Mouse (Mus musculus) adrenal gland, adult 2 months (tissue): Measurements from ENCODE around the gene B3galnt2. TPM values are rescaled to one million over a fixed set of nuclear protein-coding genes. Genes with fewer than 3 reads are reported as not detected.
"Not testable (repeated sequence)": the region's sequence is repeated elsewhere in the genome, so short reads cannot be mapped to it uniquely, and the experiment has no call there.

Experiments
- DNase-seq: peaks from one replicate; pipeline ENCODE4 v3.0.0; 2021
- long read RNA-seq: library from polyadenylated mRNA; stranded (forward); transcript quantifications from one replicate; pipeline ENCODE4 v2.0.0, GENCODE M21; 2021
- polyA plus RNA-seq: library from polyadenylated mRNA; depleted of rRNA; stranded (reverse); fragments of >200 nt; gene quantifications from 2 replicates; pipeline ENCODE4 v1.2.3, GENCODE M21; 2012; rRNA removed
- total RNA-seq, 2 experiments: library from RNA; stranded (reverse); gene quantifications; 2 replicates each; pipeline ENCODE4 v1.2.3; 2021

B3galnt2 gene
- total RNA-seq (10 to 100 TPM; 18.5 to 22.5 TPM), polyA plus RNA-seq (37.5 and 51.4 TPM in 2 replicates)
- long read RNA-seq, transcript B3galnt2-201 (12 exons, 3,892 nt), result major isoform, 15 of 22 reads
- long read RNA-seq, partial matches to known transcripts, result 1 of 22 reads
- long read RNA-seq, other reads (novel, unspliced or antisense), result 6 of 22 reads

- peak; percentile 98 for DNase-seq
Observed at GRCm38 (mm10) chr13:13953874-13954832, at the start of gene B3galnt2. Gene B3galnt2 (plus strand): TSS chr13:13954469.

GRCm38 (mm10) chr13:13911341-13911740, 42.9 kb upstream of the B3galnt2 start:
- DNase-seq, result no peak

- DNase-seq, result no peak
Observed at GRCm38 (mm10) chr13:13919396-13919795, 34.9 kb upstream of the B3galnt2 start.

GRCm38 (mm10) chr13:13922526-13922925, 31.7 kb upstream of the B3galnt2 start:
- no peak for DNase-seq

GRCm38 (mm10) chr13:13929982-13930381, 24.3 kb upstream of the B3galnt2 start:
- no peak for DNase-seq

GRCm38 (mm10) chr13:13954931-13955330, 662 bp downstream of the B3galnt2 start:
- DNase-seq, result peak; percentile 68

GRCm38 (mm10) chr13:13956686-13957085, 2.4 kb downstream of the B3galnt2 start:
- no peak for DNase-seq

- no peak for DNase-seq
Observed at GRCm38 (mm10) chr13:13960211-13960610, 5.9 kb downstream of the B3galnt2 start.

GRCm38 (mm10) chr13:13961046-13961445, 6.8 kb downstream of the B3galnt2 start:
- DNase-seq, result no peak

GRCm38 (mm10) chr13:13965388-13965964, 11.2 kb downstream of the B3galnt2 start:
- no peak for DNase-seq

GRCm38 (mm10) chr13:13966172-13966571, 11.9 kb downstream of the B3galnt2 start:
- no peak for DNase-seq

GRCm38 (mm10) chr13:13968629-13969111, 14.4 kb downstream of the B3galnt2 start:
- DNase-seq, result peak; percentile 21

GRCm38 (mm10) chr13:13969796-13970195, 15.5 kb downstream of the B3galnt2 start:
- no peak for DNase-seq

- DNase-seq, result not testable (repeated sequence)
Observed at GRCm38 (mm10) chr13:13981842-13982241, 27.6 kb downstream of the B3galnt2 start.

GRCm38 (mm10) chr13:13983523-13983922, 29.3 kb downstream of the B3galnt2 start:
- no peak for DNase-seq

- DNase-seq, result no peak
Observed at GRCm38 (mm10) chr13:13989135-13989534, 34.9 kb downstream of the B3galnt2 start.

GRCm38 (mm10) chr13:13990391-13990790, 36.1 kb downstream of the B3galnt2 start:
- DNase-seq, result no peak

- no peak for DNase-seq
Observed at GRCm38 (mm10) chr13:13993041-13993440, 38.8 kb downstream of the B3galnt2 start.

GRCm38 (mm10) chr13:13995046-13995445, 40.8 kb downstream of the B3galnt2 start:
- no peak for DNase-seq

GRCm38 (mm10) chr13:13997476-13997875, 43.2 kb downstream of the B3galnt2 start:
- DNase-seq, result no peak

GRCm38 (mm10) chr13:14002706-14003105, 48.4 kb downstream of the B3galnt2 start:
- DNase-seq, result peak; percentile 56

GRCm38 (mm10) chr13:14004086-14004485, 49.8 kb downstream of the B3galnt2 start:
- peak; percentile 24 for DNase-seq

- no peak for DNase-seq
Observed at GRCm38 (mm10) chr13:14004999-14005398, 50.7 kb downstream of the B3galnt2 start.
